Comparison of ENCODE assay signal across 8 mouse cellular contexts in the genomic region with DNA sequence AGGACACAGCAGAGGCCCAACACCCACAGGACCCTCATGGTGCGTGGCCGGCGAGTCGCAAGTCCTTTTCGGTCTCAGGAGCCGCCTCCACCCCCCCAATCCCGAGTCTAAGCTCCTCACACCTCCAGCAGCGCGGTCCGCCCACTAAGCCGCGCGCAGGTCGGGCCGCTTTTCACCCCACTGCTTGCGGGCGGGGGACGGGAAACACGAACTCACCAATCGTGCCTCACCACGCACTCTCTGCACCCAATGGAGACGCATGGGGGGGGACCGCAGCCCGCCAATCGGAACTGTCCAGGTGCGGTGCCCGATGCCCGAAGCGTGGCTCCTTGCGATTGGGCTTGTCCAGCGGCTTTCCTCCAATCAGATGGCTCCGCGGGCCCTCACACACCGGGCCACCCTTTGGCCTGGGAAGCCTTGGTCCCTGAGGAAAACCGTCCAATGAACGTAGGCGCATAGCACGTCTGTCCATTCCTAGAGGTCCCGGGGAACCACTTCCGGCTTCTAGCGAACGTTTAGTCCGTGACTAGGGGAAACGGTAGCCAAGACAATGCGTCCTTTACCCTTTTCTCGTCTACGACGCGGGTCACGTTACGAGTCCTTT. TPM values are rescaled to one million over a fixed set of nuclear protein-coding genes. Genes with fewer than 3 reads are reported as not detected.
DNase-seq lines count a peak whose midpoint lies in the region; ATAC-seq lines count a peak whose summit lies in the region.

A gene (minus strand): TSS at position 192 of the 604 bp plus-strand sequence.
A gene (plus strand): TSS at position 494 of the 604 bp plus-strand sequence.

- peaks cover 35% of the 10 kb centered on the region for H3K36me3 ChIP-seq in heart, embryonic 13.5 days
- H3K36me3 ChIP-seq in liver, embryonic 12.5 days = peaks cover 37% of the 10 kb centered on the region
- H3K36me3 ChIP-seq in stomach, embryonic 15.5 days = peaks cover 21% of the 10 kb centered on the region

- no peaks in the 10 kb centered on the region for H3K27me3 ChIP-seq in heart, embryonic 13.5 days (replicated peaks)
- no peaks in the 10 kb centered on the region for H3K27me3 ChIP-seq in liver, embryonic 12.5 days (replicated peaks)
- H3K27me3 ChIP-seq in stomach, embryonic 15.5 days (replicated peaks) = no peaks in the 10 kb centered on the region

- DNase-seq in CD4-positive, CD25-positive, alpha-beta regulatory T cell, adult 2 months (ENCODE audit: low read depth, low spot score) = peak; percentile 98
- DNase-seq in fat pad, adult 2 months (ENCODE audit: extremely low read depth, low read depth, low spot score) = peak; percentile 95
- peak; percentile 99 for DNase-seq in kidney, postnatal 10 days
- peak; percentile 98 for DNase-seq in natural killer cell, adult 2 months (ENCODE audit: low spot score in 2 of 2)

- H3K9ac ChIP-seq in heart, embryonic 13.5 days = peak within 1 kb of the TSS; percentile 96
- peak within 1 kb of the TSS; percentile 91 for H3K9ac ChIP-seq in liver, embryonic 12.5 days
- H3K9ac ChIP-seq in stomach, embryonic 15.5 days = peak within 1 kb of the TSS; percentile 94

- ATAC-seq in heart, embryonic 13.5 days (ENCODE audit: extremely low read depth, insufficient number of reproducible peaks, low FRiP score, low TSS enrichment) = peak; percentile 99
- peak; percentile 96 for ATAC-seq in liver, embryonic 12.5 days
- ATAC-seq in stomach, embryonic 15.5 days (ENCODE audit: insufficient read depth, low FRiP score, low read depth) = peak; percentile 97

- H3K4me1 ChIP-seq in brown adipose tissue, adult 24 weeks (ENCODE audit: control insufficient read depth, insufficient read depth, insufficient read length, low read length) = no peaks in the 10 kb centered on the region
- H3K4me1 ChIP-seq in heart, embryonic 13.5 days = peaks cover 47% of the 10 kb centered on the region
- peaks cover 57% of the 10 kb centered on the region for H3K4me1 ChIP-seq in liver, embryonic 12.5 days
- peaks cover 34% of the 10 kb centered on the region for H3K4me1 ChIP-seq in stomach, embryonic 15.5 days

- WGBS in heart, embryonic 13.5 days = under 1% methylated on average over 51 of the region's 51 CpGs
- WGBS in liver, embryonic 12.5 days (ENCODE audit: insufficient replicate concordance) = under 1% methylated on average over 51 of the region's 51 CpGs
- under 1% methylated on average over 50 of the region's 51 CpGs for WGBS in stomach, embryonic 15.5 days

- peak within 1 kb of the TSS; percentile 97 for H3K27ac ChIP-seq in brown adipose tissue, adult 24 weeks (replicated peaks; ENCODE audit: low read depth, low read length)
- H3K27ac ChIP-seq in heart, embryonic 13.5 days (replicated peaks) = peak within 1 kb of the TSS; percentile 96
- peak within 1 kb of the TSS; percentile 90 for H3K27ac ChIP-seq in liver, embryonic 12.5 days
- peak within 1 kb of the TSS; percentile 96 for H3K27ac ChIP-seq in stomach, embryonic 15.5 days

- H3K4me3 ChIP-seq in brown adipose tissue, adult 24 weeks (ENCODE audit: insufficient read depth, low read depth, low read length) = peak within 1 kb of the TSS; percentile 88
- H3K4me3 ChIP-seq in heart, embryonic 13.5 days = peak within 1 kb of the TSS; percentile 88
- peak within 1 kb of the TSS; percentile 93 for H3K4me3 ChIP-seq in liver, embryonic 12.5 days
- peak within 1 kb of the TSS; percentile 95 for H3K4me3 ChIP-seq in stomach, embryonic 15.5 days (replicated peaks)

- no peaks in the 10 kb centered on the region for H3K9me3 ChIP-seq in heart, embryonic 13.5 days
- no peaks in the 10 kb centered on the region for H3K9me3 ChIP-seq in liver, embryonic 12.5 days (replicated peaks)
- no peaks in the 10 kb centered on the region for H3K9me3 ChIP-seq in stomach, embryonic 15.5 days

- H3K4me2 ChIP-seq in heart, embryonic 13.5 days = peak within 1 kb of the TSS; percentile 96
- H3K4me2 ChIP-seq in liver, embryonic 12.5 days = peak within 1 kb of the TSS; percentile 83
- peak within 1 kb of the TSS; percentile 80 for H3K4me2 ChIP-seq in stomach, embryonic 15.5 days

RNA-seq across cellular contexts. Expression of the first gene that starts in this region (rescaled TPM):
- 160 and 197 TPM in 2 replicates for polyA plus RNA-seq in brown adipose tissue, adult 24 weeks (2012; ENCODE audit: insufficient read depth, insufficient read length, missing spikeins)
- 435 and 494 TPM in 2 replicates for polyA plus RNA-seq in heart, embryonic 13.5 days (2015; fragmentation: Nextera tagmentation; extraction: Ambion mirVana)
- polyA plus RNA-seq in liver, embryonic 12.5 days (2016; fragmentation: Nextera tagmentation; extraction: Ambion mirVana) = 432 and 438 TPM in 2 replicates
- 662 and 751 TPM in 2 replicates for polyA plus RNA-seq in stomach, embryonic 15.5 days (2015; fragmentation: Nextera tagmentation; extraction: Ambion mirVana)

RNA-seq across cellular contexts. Expression of the second gene that starts in this region (rescaled TPM):
- polyA plus RNA-seq in brown adipose tissue, adult 24 weeks (2012; ENCODE audit: insufficient read depth, insufficient read length, missing spikeins) = 0.83 and 1.3 TPM in 2 replicates
- 1.8 and 2.1 TPM in 2 replicates for polyA plus RNA-seq in heart, embryonic 13.5 days (2015; fragmentation: Nextera tagmentation; extraction: Ambion mirVana)
- 0.95 and 0.96 TPM in 2 replicates for polyA plus RNA-seq in liver, embryonic 12.5 days (2016; fragmentation: Nextera tagmentation; extraction: Ambion mirVana)
- polyA plus RNA-seq in stomach, embryonic 15.5 days (2015; fragmentation: Nextera tagmentation; extraction: Ambion mirVana) = 1.6 and 1.7 TPM in 2 replicates

Comparison
In these comparisons a context has a peak if more than half of its experiments do, and no peak if none do; other contexts are left out.
1. Peak in every context shown above with its lines: DNase-seq, ATAC-seq, H3K4me3 ChIP-seq and H3K27ac ChIP-seq.